Mouse (Mus musculus) thymus, adult 2 months (tissue): Measurements from ENCODE around the gene Gabrr3.

Experiments
- CTCF ChIP-seq: fragments of 200-500 bp; IDR thresholded peaks from 2 replicates; pipeline ENCODE4 v1.5.1; 2012; ENCODE audit warnings: mild to moderate bottlenecking, control low read depth, low read length, moderate library complexity, borderline replicate concordance; ENCODE audit not compliant: control insufficient read depth, poor library complexity, insufficient read depth; ENCODE audit errors: extremely low read depth
- POLR2A ChIP-seq: fragments of 200-500 bp; IDR thresholded peaks from 2 replicates; pipeline ENCODE4 v1.6.1; 2012; ENCODE audit warnings: mild to moderate bottlenecking, low read length, control low read depth, moderate library complexity; ENCODE audit not compliant: control insufficient read depth, poor library complexity, insufficient read depth; ENCODE audit errors: extremely low read depth

- no peak for TF ChIP-seq POLR2A
- no peak for TF ChIP-seq CTCF
Observed at GRCm38 (mm10) chr16:59433181-59433580, 26.0 kb downstream of the Gabrr3 start.
